Mouse (Mus musculus): ENCODE results near the gene Mif. TPM values are rescaled to one million over a fixed set of nuclear protein-coding genes. Genes with fewer than 3 reads are reported as not detected.
A peak's percentile ranks its signal among the peaks of the same experiment; 100 is the strongest.

Mif gene
- polyA plus RNA-seq, 1 experiment from 2014 or later, result 529 TPM

- Histone ChIP-seq H3K27me3 (replicated peaks; ENCODE audit: control insufficient read depth, insufficient read depth, low read length) (no peaks in the 10 kb centered on the region), H3K9me3 (ENCODE audit: control insufficient read depth) (no peaks in the 10 kb centered on the region), H3K27ac (ENCODE audit: low read depth, low read length) (no peak overlapping the region), H3K4me1 (replicated peaks; ENCODE audit: control insufficient read depth, insufficient read depth, low read length) (peaks cover 1% of the 10 kb centered on the region; the same call in 1 of the 2 replicates), H3K4me3 (ENCODE audit: low read depth, low read length) (no peak overlapping the region), H3K9ac (ENCODE audit: low read depth, low read length) (no peak overlapping the region), H3K36me3 (ENCODE audit: control insufficient read depth, insufficient read depth) (peaks cover 7% of the 10 kb centered on the region; the same call in 1 of the 2 replicates), H3K4me2 (replicated peaks; ENCODE audit: low read depth) (no peak overlapping the region)
- ATAC-seq, result no peak
- TF ChIP-seq CTCF (IDR thresholded peaks at IDR 0.05; ENCODE audit: low read depth), result no peak
- 56% methylated on average over 5 of the region's 5 CpGs for WGBS
These were observed 5.9 kb downstream of the Mif start for GRCm38 (mm10) chr10:75854096-75854495.

- no peaks in the 10 kb centered on the region for H3K27me3 ChIP-seq (replicated peaks; ENCODE audit: control insufficient read depth, insufficient read depth, low read length)
- peak; percentile 84 for TF ChIP-seq CTCF (IDR thresholded peaks at IDR 0.05; ENCODE audit: low read depth)
- ATAC-seq, result peak; percentile 72
- no peak overlapping the region for H3K4me2 ChIP-seq (replicated peaks; ENCODE audit: low read depth)
- H3K4me1 ChIP-seq (replicated peaks; ENCODE audit: control insufficient read depth, insufficient read depth, low read length), result no peaks in the 10 kb centered on the region
- H3K36me3 ChIP-seq (ENCODE audit: control insufficient read depth, insufficient read depth), result peaks cover 7% of the 10 kb centered on the region; the same call in 1 of the 2 replicates
- no peak overlapping the region for H3K9ac ChIP-seq (ENCODE audit: low read depth, low read length)
- H3K27ac ChIP-seq (ENCODE audit: low read depth, low read length), result no peak overlapping the region
- WGBS, result 27% methylated on average over 10 of the region's 10 CpGs
- H3K4me3 ChIP-seq (ENCODE audit: low read depth, low read length), result no peak overlapping the region
- H3K9me3 ChIP-seq (ENCODE audit: control insufficient read depth), result no peaks in the 10 kb centered on the region
These were observed 6.6 kb downstream of the Mif start for GRCm38 (mm10) chr10:75853452-75853851.

GRCm38 (mm10) chr10:75852539-75853125 lies 7.4 kb downstream of the Mif start:
- no peak overlapping the region for H3K27ac ChIP-seq (ENCODE audit: low read depth, low read length)
- 47% methylated on average over 12 of the region's 12 CpGs for WGBS
- no peak overlapping the region for H3K4me3 ChIP-seq (ENCODE audit: low read depth, low read length)
- TF ChIP-seq CTCF (IDR thresholded peaks at IDR 0.05; ENCODE audit: low read depth), result no peak
- peaks cover 4% of the 10 kb centered on the region; the same call in 1 of the 2 replicates for H3K36me3 ChIP-seq (ENCODE audit: control insufficient read depth, insufficient read depth)
- peak; percentile 61 for ATAC-seq
- no peak overlapping the region for H3K9ac ChIP-seq (ENCODE audit: low read depth, low read length)
- H3K4me1 ChIP-seq (replicated peaks; ENCODE audit: control insufficient read depth, insufficient read depth, low read length), result no peaks in the 10 kb centered on the region
- no peaks in the 10 kb centered on the region for H3K9me3 ChIP-seq (ENCODE audit: control insufficient read depth)
- H3K27me3 ChIP-seq (replicated peaks; ENCODE audit: control insufficient read depth, insufficient read depth, low read length), result no peaks in the 10 kb centered on the region
- no peak overlapping the region for H3K4me2 ChIP-seq (replicated peaks; ENCODE audit: low read depth)

- TF ChIP-seq CTCF (IDR thresholded peaks at IDR 0.05; ENCODE audit: low read depth), result no peak
- Histone ChIP-seq H3K36me3 (ENCODE audit: control insufficient read depth, insufficient read depth) (no peaks in the 10 kb centered on the region), H3K4me1 (replicated peaks; ENCODE audit: control insufficient read depth, insufficient read depth, low read length) (no peaks in the 10 kb centered on the region), H3K27ac (ENCODE audit: low read depth, low read length) (no peak overlapping the region), H3K4me2 (replicated peaks; ENCODE audit: low read depth) (no peak overlapping the region), H3K27me3 (replicated peaks; ENCODE audit: control insufficient read depth, insufficient read depth, low read length) (no peaks in the 10 kb centered on the region), H3K9me3 (ENCODE audit: control insufficient read depth) (no peaks in the 10 kb centered on the region), H3K9ac (ENCODE audit: low read depth, low read length) (no peak overlapping the region), H3K4me3 (ENCODE audit: low read depth, low read length) (no peak overlapping the region)
- WGBS, result 46% methylated on average over 3 of the region's 3 CpGs
- ATAC-seq, result no peak
These were observed 8.4 kb downstream of the Mif start for GRCm38 (mm10) chr10:75851681-75852080.

DNA sequence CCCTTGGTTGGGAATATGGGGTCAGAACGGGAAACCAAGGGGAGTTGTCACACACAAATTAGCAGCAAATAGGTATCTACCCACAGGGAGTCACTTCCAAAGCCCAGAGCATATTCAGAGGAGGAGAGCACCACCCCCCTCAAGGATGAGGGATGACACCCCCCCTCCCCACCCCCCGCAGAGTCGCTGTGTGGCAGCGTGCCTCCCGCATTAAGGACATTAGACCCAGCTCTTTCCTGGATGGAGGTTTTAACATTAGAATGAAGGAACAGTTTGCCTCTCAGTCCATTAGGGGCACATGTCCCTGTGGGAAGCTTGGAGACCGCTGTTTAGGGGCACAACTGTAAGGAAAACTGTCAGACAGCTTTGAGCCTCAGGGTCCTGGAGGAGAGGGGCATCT lies 9.0 kb downstream of the Mif start:
- ATAC-seq, result no peak
- no peaks in the 10 kb centered on the region for H3K9me3 ChIP-seq (ENCODE audit: control insufficient read depth)
- H3K27ac ChIP-seq (ENCODE audit: low read depth, low read length), result no peak overlapping the region
- no peak overlapping the region for H3K4me2 ChIP-seq (replicated peaks; ENCODE audit: low read depth)
- TF ChIP-seq CTCF (IDR thresholded peaks at IDR 0.05; ENCODE audit: low read depth), result peak; percentile 23; the same call in 1 of the 2 replicates
- H3K27me3 ChIP-seq (replicated peaks; ENCODE audit: control insufficient read depth, insufficient read depth, low read length), result no peaks in the 10 kb centered on the region
- no peak overlapping the region for H3K4me3 ChIP-seq (ENCODE audit: low read depth, low read length)
- no peak overlapping the region for H3K9ac ChIP-seq (ENCODE audit: low read depth, low read length)
- no peaks in the 10 kb centered on the region for H3K4me1 ChIP-seq (replicated peaks; ENCODE audit: control insufficient read depth, insufficient read depth, low read length)
- no peaks in the 10 kb centered on the region for H3K36me3 ChIP-seq (ENCODE audit: control insufficient read depth, insufficient read depth)
- 25% methylated on average over 6 of the region's 6 CpGs for WGBS

GRCm38 (mm10) chr10:75848382-75848781 lies 11.7 kb downstream of the Mif start:
- Histone ChIP-seq H3K4me3 (ENCODE audit: low read depth, low read length) (no peak overlapping the region), H3K9me3 (ENCODE audit: control insufficient read depth) (no peaks in the 10 kb centered on the region), H3K4me2 (replicated peaks; ENCODE audit: low read depth) (no peak overlapping the region), H3K27me3 (replicated peaks; ENCODE audit: control insufficient read depth, insufficient read depth, low read length) (no peaks in the 10 kb centered on the region), H3K27ac (ENCODE audit: low read depth, low read length) (no peak overlapping the region), H3K9ac (ENCODE audit: low read depth, low read length) (no peak overlapping the region), H3K4me1 (replicated peaks; ENCODE audit: control insufficient read depth, insufficient read depth, low read length) (no peaks in the 10 kb centered on the region), H3K36me3 (ENCODE audit: control insufficient read depth, insufficient read depth) (no peaks in the 10 kb centered on the region)
- WGBS, result 31% methylated on average over 3 of the region's 3 CpGs
- no peak for ATAC-seq
- TF ChIP-seq CTCF (IDR thresholded peaks at IDR 0.05; ENCODE audit: low read depth), result no peak

All from intestine, postnatal 0 days (tissue).